Mouse (Mus musculus) adrenal gland (tissue): ENCODE measurements at regions not wholly inside any gene's neighbourhood (a gene's known extent, or its start where the extent isn't known, plus 50 kb on each side); places are given as distances from the start of the nearest gene placed in this dataset.
"Not testable (repeated sequence)": the region's sequence is repeated elsewhere in the genome, so short reads cannot be mapped to it uniquely, and the experiment has no call there.

Source experiments
- intact Hi-C: fragments of 180-260 bp; cut with DNase I; formaldehyde crosslinking; loops from one replicate; pipeline ENCODE4 v1.15.1; 2025

DNA sequence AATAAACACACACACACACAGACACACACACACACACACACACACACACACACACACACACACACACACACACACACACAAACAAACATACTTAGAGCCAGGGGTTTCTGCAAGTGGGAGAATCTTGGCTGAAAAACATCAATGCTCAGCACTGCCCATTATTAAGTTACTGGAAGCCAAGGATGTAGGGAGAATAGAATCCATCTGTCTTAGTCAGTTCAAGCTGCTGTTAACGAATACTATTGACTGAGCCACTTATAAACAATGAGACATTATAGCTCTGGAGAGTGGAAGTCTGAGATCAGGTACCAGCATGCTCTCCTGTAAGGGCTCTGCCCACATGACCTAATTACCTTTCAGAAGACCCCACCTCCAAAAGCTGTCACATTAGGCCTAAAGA is 87.4 kb downstream of the Fam174b start:
- intact Hi-C loops, result no loop called here

GRCm38 (mm10) chr7:73830581-73830980 is 90.5 kb downstream of the Fam174b start:
- intact Hi-C loops, result no loop called here

DNA sequence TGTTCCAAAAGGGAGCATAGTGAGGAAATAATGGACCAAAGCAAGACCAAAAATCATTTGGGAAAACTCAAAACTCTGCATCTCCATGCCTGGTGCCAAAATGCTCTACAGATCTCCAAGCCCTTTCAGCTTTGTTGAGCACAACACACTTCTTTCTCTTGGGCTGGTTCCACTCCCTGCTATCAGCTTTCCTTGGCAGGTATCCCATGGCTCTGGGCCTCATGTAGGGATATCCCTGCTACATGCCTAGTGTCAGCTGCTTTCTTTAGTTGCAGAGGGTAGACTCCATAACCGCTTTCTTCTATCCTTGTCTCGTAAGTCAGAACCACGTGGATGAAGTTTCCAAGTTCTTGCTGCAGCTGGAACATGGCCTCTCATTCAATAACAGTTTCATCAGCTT is 100.3 kb downstream of the Fam174b start:
- intact Hi-C loops, result no loop called here

- intact Hi-C loops, result no loop called here
These were observed 112.1 kb downstream of the Fam174b start for GRCm38 (mm10) chr7:73852184-73852583.

- intact Hi-C loops, result not testable (repeated sequence)
These were observed 113.3 kb downstream of the Fam174b start for GRCm38 (mm10) chr7:73853296-73853950.

DNA sequence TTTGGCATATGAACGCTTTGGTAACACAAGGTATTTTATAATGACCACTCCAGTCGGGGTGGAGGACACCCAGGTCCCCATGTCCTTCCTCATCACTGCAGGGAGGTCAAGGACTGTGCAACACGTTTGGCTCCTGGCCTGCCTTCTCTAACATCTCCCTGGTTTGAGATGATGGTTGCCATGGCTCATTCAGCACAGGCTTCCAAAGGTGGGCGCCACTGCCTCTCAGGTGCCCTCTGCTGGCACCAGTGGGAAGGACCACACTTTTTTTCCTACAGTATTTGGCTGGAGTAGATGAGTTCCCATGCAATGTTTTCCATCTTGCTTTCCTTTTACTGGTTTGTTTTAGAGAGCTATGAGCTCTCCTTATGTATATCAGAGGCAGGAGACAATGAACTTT is 115.4 kb downstream of the Fam174b start:
- intact Hi-C loops, result loop anchor here (5.0 kb wide), 2 partner anchors 203 to 502 kb away; no protein-coding TSS in a partner anchor

DNA sequence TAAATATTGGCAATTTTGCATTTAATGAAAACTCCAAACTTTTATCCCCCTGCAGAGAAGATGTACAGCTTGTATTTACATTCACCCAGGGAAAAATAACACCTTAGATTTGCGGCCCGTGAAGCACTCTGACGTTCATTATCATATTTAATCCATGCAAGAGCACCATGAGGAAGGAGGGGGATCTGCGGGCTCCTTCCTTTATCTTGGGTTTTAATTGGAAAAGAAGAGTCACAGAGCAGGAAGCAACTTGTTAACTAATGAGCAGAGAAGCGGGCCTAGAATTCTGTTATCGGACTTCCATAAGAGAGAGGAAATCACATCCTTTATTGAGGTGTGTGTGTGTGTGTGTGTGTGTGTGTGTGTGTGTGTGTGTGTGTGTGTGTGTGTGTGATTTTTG is 116.8 kb downstream of the Fam174b start:
- intact Hi-C loops, result loop anchor here (5.0 kb wide), 2 partner anchors 205 to 500 kb away; no protein-coding TSS in a partner anchor

DNA sequence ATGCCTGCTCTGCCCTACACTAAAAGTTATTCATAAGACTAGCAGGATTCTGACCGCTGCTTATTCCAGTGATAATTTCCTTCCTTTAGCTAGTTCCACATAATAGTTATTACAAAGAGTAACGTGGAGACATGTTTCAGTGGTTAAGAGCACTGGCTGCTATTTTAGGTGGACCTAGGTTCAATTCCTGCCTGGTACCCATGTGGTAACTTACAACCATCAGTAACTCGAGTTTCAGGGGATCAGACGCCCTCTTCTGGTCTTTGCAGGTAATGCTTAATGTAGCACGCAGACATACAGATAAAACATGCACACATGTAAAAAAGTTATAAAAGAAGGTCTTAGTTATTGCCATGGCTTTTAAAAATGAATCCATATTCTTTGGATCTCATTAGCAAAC is 125.0 kb downstream of the Fam174b start:
- intact Hi-C loops, result no loop called here

DNA sequence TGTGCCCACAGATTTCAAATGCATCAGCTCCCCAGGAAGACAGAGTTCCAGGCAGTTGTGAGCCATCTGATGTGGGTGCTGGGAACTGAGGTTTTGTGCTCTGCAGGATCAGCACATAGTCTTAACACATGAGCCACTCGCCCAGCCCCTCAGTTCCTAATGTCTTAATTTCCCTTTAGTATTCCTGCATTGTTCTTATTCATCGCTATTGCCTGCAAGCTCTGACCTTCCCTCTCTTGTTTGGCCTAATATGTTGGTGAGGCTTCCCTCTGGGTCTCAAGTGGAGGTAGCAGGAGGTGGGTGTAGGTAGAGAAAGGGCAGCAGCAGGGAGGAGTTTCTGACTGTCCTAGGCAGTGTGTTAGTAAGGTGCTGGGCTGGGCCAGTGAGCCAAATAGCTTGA is 132.1 kb downstream of the Fam174b start:
- intact Hi-C loops, result no loop called here

DNA sequence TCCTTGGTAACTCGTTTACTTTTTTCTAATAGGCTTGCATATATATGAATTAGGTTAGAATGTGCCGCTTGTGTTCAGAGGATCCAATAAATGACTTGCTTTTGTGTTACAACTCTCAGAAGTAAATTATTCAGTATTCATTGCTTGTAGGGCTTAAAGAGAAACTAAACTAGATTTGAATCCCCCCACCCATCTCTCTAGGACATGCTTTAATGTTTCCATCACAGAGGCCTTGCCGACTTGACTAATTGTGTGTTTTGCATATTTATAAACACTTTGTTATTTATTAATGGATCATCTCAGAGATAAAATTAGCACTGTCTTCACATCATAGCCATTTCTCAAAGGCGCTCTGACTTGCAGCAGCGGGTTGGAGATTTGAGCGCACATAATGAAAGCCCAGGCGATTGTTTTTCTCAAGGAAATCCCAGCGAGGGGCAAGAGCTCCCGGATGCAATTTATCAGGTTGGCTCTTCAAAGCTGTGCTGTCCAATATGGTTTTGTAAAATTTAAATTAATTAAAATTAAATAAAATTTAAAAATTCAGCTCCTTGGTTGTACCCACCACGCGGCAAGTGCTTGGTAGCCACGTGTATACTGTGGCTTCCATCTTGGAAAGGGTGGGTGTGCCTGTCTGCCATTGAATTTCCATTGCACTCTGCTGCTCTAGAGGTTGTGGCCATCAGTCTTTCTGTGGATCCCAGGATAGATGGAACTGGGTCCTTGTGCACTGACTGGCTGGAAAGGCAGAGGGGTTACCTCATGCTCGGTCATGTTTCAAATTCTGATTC is 132.0 kb downstream of the St8sia2 start:
- intact Hi-C loops, result no loop called here

GRCm38 (mm10) chr7:73886152-73886551 is 127.3 kb downstream of the St8sia2 start:
- intact Hi-C loops, result no loop called here
